Mouse (Mus musculus): ENCODE results near the gene Havcr2. TPM values are rescaled to one million over a fixed set of nuclear protein-coding genes. Genes with fewer than 3 reads are reported as not detected.

The Havcr2 gene
- total and polyA plus RNA-seq, 3 experiments, result 0.27 to 0.60 TPM; not detected in 1

DNA sequence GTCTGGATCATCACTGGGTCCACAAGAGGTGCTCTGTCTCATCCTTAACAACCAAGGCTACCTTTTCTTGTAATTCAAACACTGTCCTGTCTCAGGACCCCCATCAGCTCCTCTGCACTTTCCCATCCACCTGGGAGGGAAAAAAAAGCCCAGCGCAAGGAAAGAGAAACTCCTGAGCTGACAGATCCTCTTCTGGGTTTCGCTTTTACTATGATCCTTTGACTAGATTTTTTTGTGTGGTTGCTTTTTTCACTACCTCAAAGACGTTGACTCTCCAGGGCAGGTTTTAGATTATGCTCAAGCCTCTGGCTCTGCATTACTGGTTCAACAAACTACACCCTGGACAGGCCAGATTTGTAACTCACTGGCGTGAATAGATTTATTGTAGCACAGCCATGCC lies 75.4 kb downstream of the Havcr2 start (continued):
- TF ChIP-seq JUND (conservative IDR thresholded peaks at IDR 0.05; ENCODE audit: low read depth, low read length) (peak; percentile 65), ZKSCAN1 (IDR thresholded peaks at IDR 0.05; ENCODE audit: borderline replicate concordance, low read depth, low read length) (no peak), ELF1 (IDR thresholded peaks at IDR 0.05; ENCODE audit: low read depth, low read length) (no peak), ZMIZ1 (IDR thresholded peaks at IDR 0.05; ENCODE audit: low read depth, low read length) (no peak), TBP (conservative IDR thresholded peaks at IDR 0.05; ENCODE audit: low read depth, low read length) (no peak), HCFC1 (IDR thresholded peaks at IDR 0.05; ENCODE audit: low read depth, low read length) (no peak), MAZ (IDR thresholded peaks at IDR 0.05; ENCODE audit: low read depth, low read length) (no peak), MAFK (IDR thresholded peaks at IDR 0.05; ENCODE audit: insufficient replicate concordance, low read length) (peak; percentile 73; the same call in 1 of the 2 replicates), CTCF (conservative IDR thresholded peaks at IDR 0.05 in 1 of 2, IDR thresholded peaks at IDR 0.05 in 1 of 2; ENCODE audit: low read depth in 2 of 2, low read length in 2 of 2) (no peak)

Other genes with a start within 250 kb of the Havcr2 start
- 3.8 and 3.9 TPM in 2 replicates for gene Fndc9, start 219.4 kb upstream of the Havcr2 start, total RNA-seq (2012; rRNA removed)
- not detected in 2 replicates for gene Fndc9, start 219.4 kb upstream of the Havcr2 start, total RNA-seq (2014; rRNA removed)
- 12.1 and 12.5 TPM in 2 replicates for gene Fndc9, start 219.4 kb upstream of the Havcr2 start, polyA plus RNA-seq (2012; ENCODE audit: insufficient read length, low read depth)
- 77.6 and 97.6 TPM in 2 replicates for gene Cyfip2, start 142.1 kb upstream of the Havcr2 start, total RNA-seq (2012; rRNA removed)
- 36.1 and 40.7 TPM in 2 replicates for gene Cyfip2, start 142.1 kb upstream of the Havcr2 start, total RNA-seq (2014; rRNA removed)
- 161 and 194 TPM in 2 replicates for gene Cyfip2, start 142.1 kb upstream of the Havcr2 start, polyA plus RNA-seq (2012; ENCODE audit: insufficient read length, low read depth)
- 0.29 and 0.64 TPM in 2 replicates for gene Itk, start 65.4 kb upstream of the Havcr2 start, total RNA-seq (2012; rRNA removed)
- gene Itk, start 65.4 kb upstream of the Havcr2 start, total RNA-seq (2014; rRNA removed), result 0.11 and 0.14 TPM in 2 replicates
- gene Itk, start 65.4 kb upstream of the Havcr2 start, polyA plus RNA-seq (2012; ENCODE audit: insufficient read length, low read depth), result 0.14 and 0.17 TPM in 2 replicates
- 2.6 and 2.7 TPM in 2 replicates for gene Fam71b, start 58.4 kb upstream of the Havcr2 start, total RNA-seq (2012; rRNA removed)
- 0.46 TPM in 1 of 2 replicates, not detected in the other for gene Fam71b, start 58.4 kb upstream of the Havcr2 start, total RNA-seq (2014; rRNA removed)
- gene Fam71b, start 58.4 kb upstream of the Havcr2 start, polyA plus RNA-seq (2012; ENCODE audit: insufficient read length, low read depth), result 2.4 and 2.6 TPM in 2 replicates
- 32.7 and 37.1 TPM in 2 replicates for gene Med7, start 18.0 kb upstream of the Havcr2 start, total RNA-seq (2012; rRNA removed)
- 104 and 115 TPM in 2 replicates for gene Med7, start 18.0 kb upstream of the Havcr2 start, total RNA-seq (2014; rRNA removed)
- 59.9 and 60.0 TPM in 2 replicates for gene Med7, start 18.0 kb upstream of the Havcr2 start, polyA plus RNA-seq (2012; ENCODE audit: insufficient read length, low read depth)
- not detected in 2 replicates for gene Gm12169, start 69.3 kb downstream of the Havcr2 start, total RNA-seq (2012; rRNA removed)
- not detected in 2 replicates for gene Gm12169, start 69.3 kb downstream of the Havcr2 start, total RNA-seq (2014; rRNA removed)
- gene Gm12169, start 69.3 kb downstream of the Havcr2 start, polyA plus RNA-seq (2012; ENCODE audit: insufficient read length, low read depth), result not detected in 2 replicates
- gene BC053393, start 116.6 kb downstream of the Havcr2 start, total RNA-seq (2012; rRNA removed), result not detected in 2 replicates
- not detected in 2 replicates for gene BC053393, start 116.6 kb downstream of the Havcr2 start, total RNA-seq (2014; rRNA removed)
- gene BC053393, start 116.6 kb downstream of the Havcr2 start, polyA plus RNA-seq (2012; ENCODE audit: insufficient read length, low read depth), result not detected in 2 replicates
- not detected in 2 replicates for gene Dppa1, start 174.3 kb downstream of the Havcr2 start, total RNA-seq (2012; rRNA removed)
- gene Dppa1, start 174.3 kb downstream of the Havcr2 start, total RNA-seq (2014; rRNA removed), result not detected in 2 replicates
- gene Dppa1, start 174.3 kb downstream of the Havcr2 start, polyA plus RNA-seq (2012; ENCODE audit: insufficient read length, low read depth), result not detected in 2 replicates

All from CH12.LX (cell line).